Comparison of ENCODE assay signal across 27 mouse cellular contexts in the genomic region with DNA sequence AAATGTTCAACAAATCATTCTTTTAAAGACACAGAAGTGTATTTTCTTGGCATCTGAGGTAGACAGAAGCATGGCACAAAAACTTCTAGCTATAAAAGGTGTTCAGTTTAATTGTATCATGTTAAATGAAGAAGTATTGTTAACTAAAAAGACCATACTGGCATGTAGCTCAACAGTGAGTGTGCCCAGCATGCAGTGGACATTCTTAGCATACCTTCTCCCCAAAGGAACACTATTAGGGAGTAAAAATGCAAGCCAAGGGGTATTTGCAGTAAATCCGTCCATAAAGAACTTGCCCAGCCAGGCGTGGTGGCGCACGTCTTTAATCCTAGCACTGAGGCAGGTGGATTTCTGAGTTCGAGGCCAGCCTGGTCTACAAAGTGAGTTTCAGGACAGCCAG. TPM values are rescaled to one million over a fixed set of nuclear protein-coding genes. Genes with fewer than 3 reads are reported as not detected.
DNase-seq lines count a peak whose midpoint lies in the region.
"Had no signal": no experiment of that assay in that cellular context is flagged by ENCODE, and none has a peak within 500 bp of the region (broad histone marks: within the 10 kb centered on the region; RNA-seq: fewer than 3 reads in every experiment).

No protein-coding gene starts in this region.

- no peaks in the 10 kb centered on the region for H3K36me3 ChIP-seq in heart, embryonic 10.5 days
- H3K36me3 ChIP-seq: embryonic facial prominence, embryonic 10.5 days; forebrain, embryonic 12.5 days; forebrain, embryonic 15.5 days; G1E; heart, embryonic 13.5 days; hindbrain, embryonic 12.5 days had no signal

- DNase-seq in heart, embryonic 10.5 days (ENCODE audit: low spot score) = peak; percentile 57
- DNase-seq in heart, postnatal 14 days = no peak
- peak; percentile 20 for DNase-seq in kidney, postnatal 14 days
- no peak for DNase-seq in kidney, postnatal 25 days
- DNase-seq in testis, postnatal 10 days (ENCODE audit: low spot score) = peak; percentile 25
- no peak for DNase-seq in testis, postnatal 14 days (ENCODE audit: low spot score)
- no peak for DNase-seq in adrenal gland, adult 8-10 months
- DNase-seq: adrenal gland, postnatal 10 days; adrenal gland, postnatal 36 days; B cell, adult 2 months; cerebellum, adult 2 months; cerebellum, adult 9-11 months; cerebellum, postnatal 36 days; embryo, embryonic 11 days; gastrocnemius, postnatal 25 days; heart, adult 18-20 months had no signal

- 73% methylated on average over 5 of the region's 5 CpGs for WGBS in heart, embryonic 10.5 days

- no peak overlapping the region for H3K27ac ChIP-seq in heart, embryonic 10.5 days
- H3K27ac ChIP-seq: embryonic facial prominence, embryonic 10.5 days; embryonic facial prominence, embryonic 13.5 days; forebrain, embryonic 12.5 days; forebrain, embryonic 15.5 days; heart, embryonic 13.5 days; hindbrain, embryonic 12.5 days had no signal

- H3K9me3 ChIP-seq in heart, embryonic 10.5 days = no peaks in the 10 kb centered on the region
- H3K9me3 ChIP-seq: embryonic facial prominence, embryonic 10.5 days; embryonic facial prominence, embryonic 13.5 days; forebrain, embryonic 12.5 days; forebrain, embryonic 15.5 days; G1E; heart, embryonic 13.5 days; hindbrain, embryonic 12.5 days had no signal

- no peaks in the 10 kb centered on the region for H3K27me3 ChIP-seq in heart, embryonic 10.5 days (ENCODE audit: insufficient read depth, poor library complexity, severe bottlenecking)
- H3K27me3 ChIP-seq: CH12.LX; embryonic facial prominence, embryonic 13.5 days; forebrain, embryonic 12.5 days; forebrain, embryonic 15.5 days; heart, embryonic 13.5 days; hindbrain, embryonic 12.5 days had no signal

- H3K4me3 ChIP-seq in heart, embryonic 10.5 days = no peak overlapping the region
- H3K4me3 ChIP-seq: embryonic facial prominence, embryonic 10.5 days; embryonic facial prominence, embryonic 13.5 days; erythroblast, embryonic 14.5 days; forebrain, embryonic 12.5 days; forebrain, embryonic 15.5 days; heart, embryonic 13.5 days; hindbrain, embryonic 12.5 days had no signal

- intact Hi-C loops in heart, postnatal 14 days (cut with DNase I) = no loop called here

- no peaks in the 10 kb centered on the region; the same call in 1 of the 2 replicates for H3K4me1 ChIP-seq in heart, embryonic 10.5 days
- H3K4me1 ChIP-seq: embryonic facial prominence, embryonic 10.5 days; embryonic facial prominence, embryonic 13.5 days; hindbrain, embryonic 12.5 days had no signal

RNA-seq across cellular contexts. Expression of gene Abhd6, which starts 33.7 kb away (rescaled TPM):
- polyA plus RNA-seq in heart, embryonic 10.5 days (2016; fragmentation: Nextera tagmentation; extraction: Ambion mirVana) = 9.2 and 16.0 TPM in 2 replicates
- 1 to 10 TPM; 7.6 to 8.8 TPM for total RNA-seq in heart, postnatal 14 days (2021)
- 100 to 1,000 TPM in 2 of 4 experiments, 10 to 100 TPM in 2; 87.1 to 147 (median 102) TPM for total RNA-seq in adrenal gland, adult 8-10 months (2022)
- total RNA-seq: G1E had no signal
- polyA plus RNA-seq: erythroblast, embryonic 14.5 days; G1E had no signal

RNA-seq across cellular contexts. Expression of gene Dnase1l3, which starts 42.0 kb away (rescaled TPM):
- not detected in 2 replicates for polyA plus RNA-seq in heart, embryonic 10.5 days (2016; fragmentation: Nextera tagmentation; extraction: Ambion mirVana)
- under 1 TPM in 1 of 2 experiments, not detected in 1; 0.27 TPM for total RNA-seq in heart, postnatal 14 days (2021)
- under 1 TPM; 0.37 to 0.78 (median 0.55) TPM for total RNA-seq in adrenal gland, adult 8-10 months (2022)
- total RNA-seq: gastrocnemius, adult 8-10 months; gastrocnemius, postnatal 25 days; hematopoietic stem cell, adult 5-6 weeks had no signal
- polyA plus RNA-seq: erythroblast, embryonic 14.5 days; forebrain, embryonic 12.5 days; G1E; hindbrain, embryonic 12.5 days had no signal

RNA-seq across cellular contexts. Expression of gene Rpp14, which starts 43.8 kb away (rescaled TPM):
- 40.9 and 43.5 TPM in 2 replicates for polyA plus RNA-seq in heart, embryonic 10.5 days (2016; fragmentation: Nextera tagmentation; extraction: Ambion mirVana)
- total RNA-seq in heart, postnatal 14 days (2021) = 10 to 100 TPM; 25.5 to 28.5 TPM
- 10 to 100 TPM; 35.2 to 44.8 (median 41.3) TPM for total RNA-seq in adrenal gland, adult 8-10 months (2022)

Comparison
In these comparisons a context has a peak if more than half of its experiments do, and no peak if none do; other contexts are left out.
1. DNase-seq: peak in heart, embryonic 10.5 days (single experiment), kidney, postnatal 14 days (single experiment) and testis, postnatal 10 days (single experiment); none in heart, postnatal 14 days (0 of 2), kidney, postnatal 25 days (0 of 2), testis, postnatal 14 days (single experiment) and adrenal gland, adult 8-10 months (single experiment).
2. RNA of gene Abhd6, which starts 33.7 kb away (total RNA-seq): 87.1 to 147 TPM in adrenal gland, adult 8-10 months; 7.6 to 8.8 TPM in heart, postnatal 14 days; every median in the first group is over 4 times any median in the second.